ENCODE assay signal across 19 mouse cellular contexts in genomic region chr6:145508828-145509227, GRCm38 (mm10).
A peak's percentile ranks its signal among the peaks of the same experiment; 100 is the strongest.
DNase-seq lines count a peak whose midpoint lies in the region; ATAC-seq and TF ChIP-seq lines count a peak whose summit lies in the region.
"Had no signal": no experiment of that assay in that cellular context is flagged by ENCODE, and none has a peak within 500 bp of the region (broad histone marks: within the 10 kb centered on the region; RNA-seq: fewer than 3 reads in every experiment).

No protein-coding gene starts in this region.

- no peak overlapping the region for H3K27ac ChIP-seq in kidney, postnatal 0 days
- H3K27ac ChIP-seq in spleen, adult 2 months (ENCODE audit: insufficient read depth, low read length), result no peak overlapping the region
- H3K27ac ChIP-seq: hindbrain, postnatal 0 days; midbrain, embryonic 12.5 days; stomach, embryonic 15.5 days had no signal

- WGBS in kidney, postnatal 0 days, result 47% methylated on average over 12 of the region's 12 CpGs
- WGBS in spleen, adult 2 months, result 29% methylated on average over 12 of the region's 12 CpGs

- H3K4me2 ChIP-seq in kidney, postnatal 0 days (ENCODE audit: low read length), result no peak overlapping the region
- H3K4me2 ChIP-seq: heart, embryonic 11.5 days; midbrain, embryonic 12.5 days; stomach, embryonic 15.5 days had no signal

- no peak for TF ChIP-seq POLR2A in spleen, adult 2 months (IDR thresholded peaks at IDR 0.05; ENCODE audit: low read depth, low read length)

- H3K9me3 ChIP-seq in kidney, postnatal 0 days (replicated peaks; ENCODE audit: low read length), result no peaks in the 10 kb centered on the region
- H3K9me3 ChIP-seq: midbrain, embryonic 12.5 days; stomach, embryonic 15.5 days had no signal

- TF ChIP-seq CTCF in kidney, postnatal 0 days (IDR thresholded peaks at IDR 0.05; ENCODE audit: low read depth), result peak; percentile 47; the same call in 1 of the 2 replicates
- peak; percentile 24; the same call in 1 of the 2 replicates for TF ChIP-seq CTCF in spleen, adult 2 months (IDR thresholded peaks at IDR 0.05; ENCODE audit: extremely low read depth, insufficient read depth, insufficient read length, insufficient replicate concordance)

- H3K36me3 ChIP-seq in kidney, postnatal 0 days (ENCODE audit: insufficient read depth, low read length), result no peaks in the 10 kb centered on the region
- no peaks in the 10 kb centered on the region for H3K36me3 ChIP-seq in spleen, adult 2 months (ENCODE audit: control insufficient read depth, insufficient read depth, low read length)
- H3K36me3 ChIP-seq: midbrain, embryonic 12.5 days; stomach, embryonic 15.5 days had no signal

- H3K4me1 ChIP-seq in kidney, postnatal 0 days (replicated peaks; ENCODE audit: insufficient read depth, low read length), result no peaks in the 10 kb centered on the region
- H3K4me1 ChIP-seq in spleen, adult 2 months (ENCODE audit: control insufficient read depth, insufficient read depth, insufficient read length), result no peaks in the 10 kb centered on the region
- H3K4me1 ChIP-seq: midbrain, embryonic 12.5 days; stomach, embryonic 15.5 days had no signal

- H3K4me3 ChIP-seq in kidney, postnatal 0 days (replicated peaks; ENCODE audit: low read depth, low read length), result no peak overlapping the region
- no peak overlapping the region for H3K4me3 ChIP-seq in spleen, adult 2 months (ENCODE audit: extremely low read depth, insufficient read depth, insufficient read length)
- H3K4me3 ChIP-seq: midbrain, embryonic 12.5 days; stomach, embryonic 15.5 days had no signal

- no peak for ATAC-seq in kidney, postnatal 0 days (replicated peaks; ENCODE audit: low FRiP score, low read depth)
- ATAC-seq in neutrophil, adult 5-6 weeks (ENCODE audit: extremely low read depth, insufficient number of reproducible peaks, low FRiP score, poor library complexity, severe bottlenecking), result peak; percentile 99
- ATAC-seq: hindbrain, postnatal 0 days had no signal

- peak; percentile 34 for DNase-seq in kidney, postnatal 0 days (ENCODE audit: low spot score)
- DNase-seq in kidney, adult 9 months, result no peak
- peak in 1 of 2 experiments; percentile 46 for DNase-seq in spleen, adult 2 months (ENCODE audit: low read depth in 1 of 2, low spot score in 2 of 2)
- DNase-seq in spleen, postnatal 14 days (ENCODE audit: low spot score in 2 of 2), result no peak
- DNase-seq in c-Kit-positive CD71-negative TER-119-negative erythroid progenitor cells, embryonic 14.5 days (ENCODE audit: low read depth), result peak; percentile 45
- no peak for DNase-seq in right cerebral cortex, postnatal 14 days
- no peak for DNase-seq in adrenal gland, postnatal 25 days
- DNase-seq: adrenal gland, postnatal 14 days; cerebellum, postnatal 36 days; gastrocnemius, postnatal 10 days; kidney, adult 8-10 months; layer of hippocampus, postnatal 36 days; left cerebral cortex, postnatal 4 days; thymus, postnatal 4 days had no signal

- H3K9ac ChIP-seq in kidney, postnatal 0 days (ENCODE audit: low read depth, low read length), result no peak overlapping the region
- H3K9ac ChIP-seq: midbrain, embryonic 12.5 days; stomach, embryonic 15.5 days had no signal

- no peaks in the 10 kb centered on the region for H3K27me3 ChIP-seq in kidney, postnatal 0 days (ENCODE audit: insufficient read depth, low read length)
- no peaks in the 10 kb centered on the region for H3K27me3 ChIP-seq in spleen, adult 2 months (ENCODE audit: control insufficient read depth, insufficient read depth, low read length)
- H3K27me3 ChIP-seq: midbrain, embryonic 12.5 days; stomach, embryonic 15.5 days had no signal

Comparison
In these comparisons a context has a peak if more than half of its experiments do, and no peak if none do; other contexts are left out.
1. DNase-seq: peak in kidney, postnatal 0 days (single experiment) and c-Kit-positive CD71-negative TER-119-negative erythroid progenitor cells, embryonic 14.5 days (single experiment); none in kidney, adult 9 months (single experiment), spleen, postnatal 14 days (0 of 2), right cerebral cortex, postnatal 14 days (single experiment) and adrenal gland, postnatal 25 days (single experiment).